Mouse (Mus musculus): ENCODE data around the gene Shtn1.

Shtn1 gene

DNA sequence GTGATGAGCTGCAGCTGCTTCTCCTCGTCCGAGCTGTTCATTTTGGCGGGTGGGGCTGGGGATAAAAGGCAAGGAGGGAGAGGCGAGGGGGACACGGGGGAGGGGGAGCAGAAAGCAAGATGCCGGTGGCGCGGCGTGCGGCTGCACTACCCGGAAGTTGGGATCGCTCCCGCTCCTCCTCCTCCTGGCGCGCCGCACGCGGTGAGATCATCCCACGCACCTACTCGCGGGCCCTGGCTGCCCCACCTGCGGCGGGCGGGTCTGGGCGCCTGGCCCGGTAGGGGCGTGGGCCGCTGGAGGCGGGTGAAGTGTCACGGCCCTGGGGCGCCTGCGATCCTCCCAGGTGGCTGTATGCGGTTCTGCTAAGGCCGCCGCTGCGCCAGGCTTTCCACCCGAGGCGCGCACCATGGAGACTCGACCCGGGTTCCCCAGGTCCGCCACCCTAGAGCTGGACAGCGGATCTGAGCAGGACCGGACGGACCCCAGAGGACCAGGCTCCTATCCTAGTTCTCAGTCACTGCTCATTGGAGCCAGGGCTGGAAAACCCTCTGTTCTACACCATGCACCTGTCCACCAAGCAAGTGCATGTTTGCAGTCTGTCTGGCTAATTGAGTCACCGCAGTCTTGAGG is at the start of gene Shtn1:
TSS of gene Shtn1 (minus strand) at position 629 of the 630 bp plus-strand sequence.
- DNase-seq (ENCODE audit: low spot score): peak; percentile 53

DNA sequence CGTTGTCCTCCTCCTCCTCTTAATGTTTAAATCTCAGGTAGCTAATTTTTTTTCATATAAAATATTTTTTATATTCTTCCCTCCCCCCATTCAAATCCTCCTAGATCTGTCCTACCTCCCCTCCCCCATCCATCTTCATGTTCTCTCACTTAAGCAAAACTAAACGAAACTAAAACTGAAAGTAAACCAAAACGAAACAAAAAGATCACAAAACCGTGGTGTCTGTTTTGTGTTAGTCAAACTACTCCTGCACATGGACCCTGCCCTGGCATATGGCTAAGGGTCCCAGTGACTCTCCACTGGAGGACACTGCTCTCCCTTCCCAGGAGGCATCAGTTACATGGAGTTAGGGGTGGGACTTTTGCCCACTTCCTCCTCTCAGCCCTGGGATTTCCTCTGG is 38.3 kb upstream of the Shtn1 start:
- DNase-seq (ENCODE audit: low spot score): no peak

DNA sequence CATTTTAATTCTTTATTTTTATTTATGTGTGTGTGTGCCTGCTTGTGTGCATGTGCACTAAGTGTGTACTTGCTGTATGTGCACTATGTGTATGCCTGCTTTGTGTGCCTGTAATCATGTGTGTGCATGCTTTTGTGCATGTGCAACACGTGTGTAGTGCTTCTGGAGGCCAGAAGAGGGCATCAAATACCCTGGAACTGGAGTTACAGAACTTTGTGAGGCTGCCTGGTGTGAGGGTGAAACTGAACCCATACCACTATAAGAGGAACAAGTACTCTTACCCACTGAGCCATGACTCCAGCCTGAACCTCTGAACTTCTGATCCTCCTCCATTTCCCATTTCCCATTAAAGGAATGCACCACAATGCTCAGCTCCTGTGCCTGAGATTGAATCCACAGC is 34.0 kb upstream of the Shtn1 start:
- DNase-seq (ENCODE audit: low spot score): no peak

DNA sequence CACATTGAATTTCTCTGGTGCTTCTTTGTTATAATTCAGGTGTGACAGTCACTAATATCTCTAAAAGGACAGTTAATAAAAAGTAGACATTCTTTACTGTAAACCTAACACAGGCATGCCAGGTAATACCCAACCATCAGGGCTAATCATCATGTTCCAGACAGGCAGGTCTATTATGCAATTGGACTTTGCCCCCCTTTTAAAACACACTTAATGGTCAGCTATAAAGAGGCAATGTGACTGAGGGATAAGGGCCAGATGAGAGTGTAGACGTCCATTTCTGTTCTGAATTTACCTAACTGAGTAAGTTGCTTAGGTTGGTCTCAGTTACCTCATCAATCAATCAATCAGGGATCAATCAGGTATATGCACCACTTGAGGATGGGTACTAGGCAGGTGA is 22.4 kb upstream of the Shtn1 start:
- no peak for DNase-seq (ENCODE audit: low spot score)

DNA sequence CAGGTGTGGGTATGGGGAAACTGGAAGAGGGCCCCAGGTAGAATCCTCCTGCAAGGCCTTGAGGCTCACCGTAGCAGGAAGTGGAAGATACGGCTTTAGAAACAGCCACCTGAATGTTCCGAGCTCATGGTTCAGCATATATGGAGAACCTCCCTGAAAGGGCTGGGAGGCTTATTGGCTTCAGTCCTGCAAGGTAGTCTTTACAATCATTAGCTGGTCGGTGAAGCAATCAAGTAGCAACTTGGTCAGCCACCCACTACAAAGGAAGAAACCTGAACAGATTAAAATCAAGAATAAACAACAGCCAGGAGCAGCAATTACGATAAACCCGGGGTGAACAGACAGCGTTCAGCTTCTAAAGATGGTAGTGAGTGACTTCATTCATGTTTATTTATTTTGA is 16.4 kb upstream of the Shtn1 start:
- DNase-seq (ENCODE audit: low spot score): no peak

DNA sequence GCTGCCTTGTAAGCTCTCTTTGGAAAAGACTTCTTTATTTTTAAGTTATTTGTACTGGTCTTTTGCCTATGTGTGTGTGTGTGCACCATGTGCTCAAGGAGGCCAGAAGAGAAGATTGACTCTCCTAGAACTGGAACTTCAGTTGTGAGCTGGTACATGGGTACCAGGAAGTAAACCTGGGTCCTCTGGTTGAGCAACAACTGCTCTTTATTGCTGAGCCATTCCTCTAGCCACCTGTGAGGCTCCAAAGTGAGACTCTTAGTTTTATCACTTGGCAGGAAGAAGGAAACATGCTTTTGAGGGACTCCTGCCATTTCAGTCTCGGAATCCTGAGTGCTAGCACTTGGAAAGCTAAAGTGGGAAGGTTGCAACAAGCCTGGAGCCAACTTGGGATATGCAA is 14.4 kb upstream of the Shtn1 start:
- no peak for DNase-seq (ENCODE audit: low spot score)

DNA sequence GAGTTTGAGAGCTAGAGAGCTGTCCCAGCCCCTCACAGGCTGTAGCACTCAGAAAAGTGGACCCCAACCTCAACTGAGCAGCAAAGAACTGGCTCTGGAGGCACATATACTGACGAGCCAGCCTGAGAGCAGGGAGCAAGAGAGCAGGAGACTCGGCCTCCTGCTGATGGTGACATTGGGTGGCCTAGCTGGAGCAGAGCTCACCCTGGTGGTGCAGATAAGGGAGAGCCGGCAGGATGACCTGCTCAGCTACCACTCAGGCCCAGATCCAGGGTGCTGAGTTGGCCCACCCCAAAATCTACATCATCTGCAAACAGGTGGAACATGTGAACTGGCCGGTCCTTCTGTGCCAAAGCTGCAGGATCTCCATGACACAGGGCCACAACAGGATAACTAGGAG is 8.4 kb upstream of the Shtn1 start:
- no peak for DNase-seq (ENCODE audit: low spot score)

DNA sequence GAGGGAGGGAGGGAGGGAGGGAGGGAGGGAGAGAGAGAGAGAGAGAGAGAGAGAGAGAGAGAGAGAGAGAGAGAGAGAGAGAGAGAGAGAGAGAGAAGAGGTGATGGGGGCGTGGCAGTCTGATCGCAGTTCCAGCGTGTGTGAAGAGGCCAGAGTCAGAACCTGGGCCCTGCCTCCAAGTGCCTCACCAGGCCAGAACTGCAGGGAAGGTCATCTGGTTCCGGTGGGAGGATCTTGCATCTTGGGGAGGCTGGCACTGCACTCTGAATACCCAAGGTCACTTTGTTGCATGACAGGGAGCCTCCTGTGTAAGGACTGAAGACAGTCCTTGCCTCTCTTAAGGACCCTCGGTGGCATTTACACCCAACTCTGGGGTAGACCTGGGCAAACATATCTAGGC is 231 bp upstream of the Shtn1 start:
- DNase-seq (ENCODE audit: low spot score): no peak

DNA sequence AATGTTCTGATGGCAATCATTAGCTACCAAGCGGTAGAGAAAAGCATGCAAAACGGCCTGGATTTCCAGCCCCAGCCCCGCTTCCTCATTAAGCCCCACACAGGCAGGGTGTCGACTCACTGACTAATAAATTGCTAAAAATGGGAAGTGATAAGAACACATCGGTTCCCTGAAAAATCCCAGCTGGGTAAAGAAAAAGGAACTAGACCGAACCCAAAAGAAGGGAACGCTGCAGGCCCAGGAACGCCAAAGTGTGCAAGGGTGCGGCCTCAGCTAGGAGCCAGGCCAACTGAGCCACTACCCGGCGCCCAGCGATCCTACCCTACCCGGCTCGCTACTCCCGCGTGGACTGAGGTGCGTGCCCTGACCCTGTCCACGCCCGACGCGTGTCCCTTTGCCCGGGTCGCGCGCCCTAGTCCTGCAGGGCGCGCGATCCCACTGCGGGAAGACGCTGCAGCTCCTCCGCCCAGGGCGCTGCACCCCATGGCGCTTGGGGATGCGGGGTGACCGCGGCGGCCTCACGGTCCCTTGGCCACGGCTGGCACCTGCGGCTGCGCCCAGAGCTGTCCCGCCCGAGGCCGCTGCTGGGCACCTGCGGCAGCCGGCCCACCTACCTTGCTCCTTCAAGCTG is 944 bp downstream of the Shtn1 start:
- DNase-seq (ENCODE audit: low spot score): no peak

DNA sequence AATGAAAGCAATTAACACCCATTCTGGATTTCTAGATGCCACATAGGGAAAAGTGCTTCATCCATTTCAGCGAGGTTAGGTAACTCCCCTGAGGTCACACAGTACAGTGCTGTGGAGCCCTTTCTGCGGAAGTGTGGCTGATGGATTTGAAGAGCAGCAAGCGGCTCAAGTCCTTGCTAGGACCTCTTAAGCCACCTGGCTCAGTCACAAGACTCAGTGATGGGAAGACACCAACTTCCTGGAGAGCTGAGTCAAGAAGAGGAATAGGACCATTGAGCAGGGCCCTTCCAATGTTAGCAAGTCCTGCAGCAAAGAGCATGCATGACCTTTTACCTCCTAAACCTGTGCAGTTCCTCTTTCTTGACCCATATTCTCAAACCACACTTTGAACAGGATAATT is 1.5 kb downstream of the Shtn1 start:
- no peak for DNase-seq (ENCODE audit: low spot score)

DNA sequence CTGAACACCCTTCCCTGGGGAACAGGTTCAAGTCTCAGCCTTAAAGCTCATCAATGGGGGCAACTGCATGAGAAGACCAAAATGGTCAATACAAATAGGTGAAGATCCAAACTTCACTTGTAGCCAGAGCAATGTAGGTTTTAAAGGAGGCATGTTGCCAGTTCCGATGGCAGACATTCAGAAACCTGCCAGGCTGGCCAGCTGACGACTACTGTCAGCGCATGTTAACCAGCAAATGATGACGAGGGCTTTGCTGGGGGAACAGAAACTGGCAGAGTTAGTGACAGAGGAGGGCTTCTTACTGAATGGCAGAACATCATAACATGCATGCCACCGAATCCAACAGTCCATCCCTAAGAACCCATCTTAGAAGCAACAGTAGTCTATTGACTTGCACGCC is 2.9 kb downstream of the Shtn1 start:
- DNase-seq (ENCODE audit: low spot score): no peak

DNA sequence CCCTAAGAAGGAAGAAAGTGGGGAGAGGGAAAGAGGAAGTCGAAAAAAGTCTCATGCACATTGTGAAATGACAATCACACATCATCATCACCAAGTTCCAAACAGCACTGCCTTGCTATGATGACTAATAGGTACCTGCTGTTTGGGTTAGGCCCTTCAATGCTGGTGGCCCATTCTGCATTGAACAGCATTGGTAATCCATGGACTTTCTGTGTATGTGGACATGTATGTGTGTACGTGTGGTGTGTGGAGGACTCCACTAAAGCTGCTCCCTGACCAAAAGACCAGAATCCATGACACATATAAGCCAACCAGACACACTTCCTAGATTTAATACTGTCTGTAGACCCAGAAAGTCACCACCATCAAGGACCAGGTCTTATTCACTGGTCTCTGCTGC is 3.9 kb downstream of the Shtn1 start:
- DNase-seq (ENCODE audit: low spot score): no peak

DNA sequence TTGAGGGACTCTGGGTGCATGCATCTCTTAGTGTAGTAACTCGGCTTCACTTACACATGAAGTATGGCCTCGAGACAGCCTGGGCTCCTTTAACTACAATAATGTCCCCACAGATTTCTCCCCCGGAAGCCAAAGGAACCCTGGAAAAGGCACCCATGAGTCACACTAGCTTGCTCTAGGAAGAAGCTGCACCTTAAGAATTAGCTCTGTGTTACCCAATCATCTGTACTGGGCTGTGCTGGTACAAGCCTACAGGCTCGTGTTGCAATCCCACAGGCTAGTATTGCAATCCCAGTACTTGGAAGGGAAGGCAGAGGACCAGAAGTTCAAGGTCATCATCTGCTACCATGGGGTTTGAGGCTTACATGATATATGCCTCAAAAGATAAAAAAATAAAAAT is 4.5 kb downstream of the Shtn1 start:
- DNase-seq (ENCODE audit: low spot score): no peak

DNA sequence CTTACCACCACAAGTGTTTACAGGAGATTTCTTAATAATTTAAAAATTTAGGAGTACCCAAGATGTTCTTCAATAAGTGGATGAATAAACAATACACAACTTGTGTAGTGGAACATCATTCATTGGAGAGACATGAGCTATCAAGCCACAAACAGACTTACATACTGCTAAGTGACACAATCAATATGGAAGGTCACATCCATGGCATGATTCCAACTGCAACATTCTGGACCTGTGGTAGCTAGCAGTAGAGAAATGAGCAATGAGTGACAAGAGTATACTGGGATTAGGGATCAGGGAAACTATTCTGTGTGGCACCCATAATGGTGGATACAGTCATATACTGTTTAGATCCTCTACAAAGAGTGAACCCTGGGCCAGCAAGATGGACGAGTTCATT is 8.2 kb downstream of the Shtn1 start:
- DNase-seq (ENCODE audit: low spot score): no peak

DNA sequence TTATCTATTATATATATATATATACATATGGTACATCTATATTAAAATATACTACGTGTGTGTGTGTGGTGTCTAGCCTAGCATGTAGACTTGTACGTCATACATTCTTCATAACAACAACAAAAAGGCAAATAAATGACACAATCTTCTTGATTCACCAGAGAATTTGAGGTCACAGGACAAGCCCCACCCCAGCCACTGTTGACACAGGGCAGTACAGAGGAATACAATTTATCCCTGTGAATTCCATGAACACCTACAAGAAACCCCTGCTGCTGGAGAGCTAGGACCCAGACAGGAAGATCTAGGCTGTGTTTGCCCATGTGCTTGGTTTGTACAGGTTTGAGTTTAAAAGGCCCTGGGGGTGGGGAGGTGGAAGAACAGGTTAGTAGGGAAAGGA is 9.2 kb downstream of the Shtn1 start:
- DNase-seq (ENCODE audit: low spot score): no peak

DNA sequence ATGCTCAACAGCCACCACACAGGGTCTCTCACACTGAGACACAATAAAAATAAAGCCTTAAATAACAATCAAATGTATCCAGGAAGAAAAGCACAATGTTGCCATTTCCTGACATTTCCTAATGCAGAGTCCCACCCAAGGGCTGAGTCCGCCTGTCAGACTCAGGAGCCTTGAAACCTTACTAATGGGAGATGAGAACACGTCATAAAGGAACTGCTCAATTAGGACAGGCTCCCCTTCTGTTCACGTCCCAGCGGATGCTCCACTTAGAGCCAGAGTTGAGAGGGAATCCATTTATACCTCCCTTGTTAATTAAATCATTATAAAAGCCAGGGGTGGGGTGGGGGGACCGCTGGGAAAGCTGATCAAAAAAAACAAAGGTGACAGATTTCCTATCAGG is 9.8 kb downstream of the Shtn1 start:
- no peak for DNase-seq (ENCODE audit: low spot score)

DNA sequence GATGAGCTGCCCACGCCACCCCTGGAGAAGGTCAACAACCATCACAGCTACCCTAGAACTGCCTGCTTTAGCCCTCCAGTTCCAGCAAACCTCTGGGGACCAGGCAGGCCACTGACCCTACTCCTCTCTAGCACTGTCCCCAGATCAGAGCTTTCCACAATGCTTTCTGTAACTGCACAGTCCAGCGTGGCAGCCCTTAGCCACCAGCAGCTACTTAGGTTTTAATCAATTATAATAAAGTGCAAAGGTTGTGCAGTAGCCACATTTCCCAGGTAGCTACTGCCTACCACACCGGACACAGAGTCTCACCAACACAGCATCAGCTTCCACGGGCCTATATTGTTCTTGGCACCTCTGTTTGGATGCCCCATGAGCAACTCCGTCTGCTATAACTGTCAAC is 11.3 kb downstream of the Shtn1 start:
- no peak for DNase-seq (ENCODE audit: low spot score)

DNA sequence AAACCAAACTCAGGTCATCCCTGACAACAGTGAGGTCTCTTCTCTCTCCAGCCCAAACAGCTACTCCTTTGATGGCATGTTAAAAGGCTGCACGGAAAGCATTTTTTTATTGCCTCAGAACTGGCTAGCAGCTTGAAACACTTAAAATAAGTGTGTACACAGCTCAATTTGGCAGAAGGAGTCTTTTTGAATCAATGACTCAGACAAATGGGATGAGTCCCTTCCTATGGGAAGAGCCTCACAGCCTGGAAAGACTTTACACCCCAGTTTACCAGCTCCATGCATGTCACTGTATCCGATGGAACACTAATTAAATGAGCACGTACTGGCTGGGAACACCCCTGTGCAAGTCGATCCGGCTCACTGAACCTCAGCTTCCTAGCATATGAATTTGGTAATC is 12.3 kb downstream of the Shtn1 start:
- DNase-seq (ENCODE audit: low spot score): no peak

DNA sequence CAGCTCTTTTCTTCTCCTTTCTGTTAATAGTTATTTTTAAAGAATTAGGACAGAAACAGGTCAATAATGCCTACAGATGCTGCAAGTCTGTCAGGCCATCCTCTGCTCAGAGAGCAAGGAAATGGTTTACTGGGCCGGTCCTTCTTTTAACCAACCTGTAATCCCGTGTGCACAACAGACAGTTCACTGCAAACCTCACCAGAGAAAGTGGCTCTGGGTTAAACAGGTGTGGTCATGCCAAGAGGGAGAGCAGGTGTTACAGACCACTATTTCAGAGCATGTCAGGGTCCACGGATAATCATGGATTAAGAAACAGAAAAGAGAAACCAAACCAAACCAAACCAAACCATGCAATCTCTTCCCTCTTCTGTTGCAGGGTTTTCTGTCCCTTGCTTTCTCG is 17.8 kb downstream of the Shtn1 start:
- no peak for DNase-seq (ENCODE audit: low spot score)

DNA sequence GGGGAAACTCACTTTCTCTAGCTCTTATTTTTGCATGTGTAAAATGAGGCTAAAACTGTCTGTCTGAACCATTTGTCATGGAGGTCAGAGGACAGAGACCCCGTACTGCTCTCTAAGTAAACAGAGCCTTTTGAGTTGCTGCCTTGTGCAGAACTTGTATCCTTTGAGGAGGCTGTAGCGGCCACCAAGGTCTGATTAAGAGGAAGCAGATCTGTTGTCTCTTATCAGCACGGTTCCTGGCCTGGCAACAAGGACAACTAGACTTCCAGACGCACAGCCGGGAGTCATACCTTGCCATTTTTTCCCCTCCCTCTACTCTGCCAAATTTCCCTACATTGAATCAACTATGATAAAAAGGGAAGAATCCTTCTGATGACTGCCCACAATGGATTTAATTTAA is 18.5 kb downstream of the Shtn1 start:
- DNase-seq (ENCODE audit: low spot score): no peak

DNA sequence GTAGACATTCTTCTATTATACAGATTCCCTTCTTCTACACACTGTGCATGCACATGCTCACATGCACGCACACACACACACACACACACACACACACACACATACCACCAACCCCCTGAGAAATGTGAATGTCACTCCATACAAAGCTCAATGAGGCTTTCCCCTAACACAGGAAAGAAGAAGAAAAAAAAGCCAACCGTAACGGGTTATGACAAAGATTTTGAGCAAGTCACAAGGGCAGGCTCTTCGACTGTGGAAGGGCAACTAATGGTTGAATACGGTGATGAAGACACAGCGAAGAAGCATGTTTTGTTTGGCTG is 21.3 kb downstream of the Shtn1 start:
- DNase-seq (ENCODE audit: low spot score): no peak

DNA sequence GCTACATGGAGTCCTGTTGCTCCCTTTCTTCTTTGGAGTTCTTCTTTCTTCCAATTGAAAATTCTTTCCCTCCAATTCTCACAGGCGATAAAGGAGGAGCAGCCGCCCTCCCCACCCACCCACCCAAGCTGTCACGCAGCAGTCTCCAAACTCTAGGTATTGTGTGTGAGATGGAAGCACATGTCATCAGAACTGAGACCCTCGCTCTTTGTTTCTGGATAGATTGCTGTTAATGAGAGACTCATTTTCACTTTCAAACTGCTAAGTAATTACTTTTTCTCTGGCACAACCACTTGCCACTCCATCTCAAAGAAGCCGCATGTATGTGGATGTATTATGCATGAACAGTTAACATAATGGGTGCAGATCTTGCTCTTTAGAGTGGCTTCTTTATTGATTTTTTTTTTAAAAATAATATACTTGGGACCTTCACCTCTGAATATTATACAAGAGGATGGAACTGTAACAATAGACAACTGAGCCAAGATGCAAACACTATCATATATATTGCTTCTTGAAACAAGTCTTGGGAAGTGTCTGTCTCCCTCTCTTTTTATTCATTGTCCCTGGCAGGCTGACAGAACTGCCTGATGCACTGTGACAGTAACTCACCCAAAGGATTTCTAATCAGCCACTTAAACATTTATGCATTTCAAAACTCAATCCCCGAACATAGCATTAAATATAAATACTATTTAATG is 21.8 kb downstream of the Shtn1 start:
- no peak for DNase-seq (ENCODE audit: low spot score)

DNA sequence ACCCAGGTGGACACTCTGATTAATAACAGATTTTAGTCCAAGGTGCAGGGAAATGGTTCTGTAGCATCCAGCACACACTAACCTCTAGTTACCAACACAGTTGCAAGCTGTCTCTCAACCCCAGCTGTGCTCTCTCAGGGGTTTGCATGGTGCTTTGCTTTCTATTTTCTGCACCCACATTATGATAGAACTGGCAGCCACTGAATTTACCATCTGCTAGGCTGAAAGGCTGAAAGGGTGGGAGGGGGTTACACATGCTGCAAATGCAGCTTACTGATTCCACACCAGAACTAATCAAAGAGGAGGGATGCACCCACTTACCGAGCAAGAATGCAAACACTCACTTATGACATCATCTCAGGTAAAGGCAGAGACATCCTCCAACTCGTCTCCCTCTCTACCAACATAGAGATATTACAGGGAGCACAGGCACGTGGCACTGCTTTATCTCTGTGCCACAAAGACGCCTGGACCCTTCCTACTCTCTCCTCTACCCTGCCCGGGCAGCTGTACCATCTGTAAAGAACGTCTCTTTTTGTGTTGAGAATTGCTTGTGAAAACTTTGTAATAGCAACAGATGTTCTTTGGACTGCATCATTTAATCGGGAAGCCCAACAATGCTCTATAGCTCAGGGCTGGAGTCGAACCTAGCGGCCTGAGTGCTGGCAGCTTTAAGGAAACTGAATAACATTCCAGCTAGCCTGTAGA is 23.0 kb downstream of the Shtn1 start:
- DNase-seq (ENCODE audit: low spot score): no peak

Data from embryo, embryonic 10.5 days (tissue).